Mouse (Mus musculus) heart, embryonic 11.5 days (tissue): ENCODE results near the gene Pkd1l3. TPM values are rescaled to one million over a fixed set of nuclear protein-coding genes. Genes with fewer than 3 reads are reported as not detected.
A peak's percentile ranks its signal among the peaks of the same experiment; 100 is the strongest.

Source experiments
- ATAC-seq: fragments of 200-750 bp; cut with Nextera tagmentation; replicated peaks from 2 replicates; pipeline ENCODE4 v1.8.0; 2017; ENCODE audit warnings: moderate library complexity; ENCODE audit not compliant: insufficient number of reproducible peaks, low FRiP score, low TSS enrichment
- H3K27ac ChIP-seq: fragments of 300-500 bp; sonication (generic); 2 replicates; pipeline ENCODE4 v1.5.1; 2014; ENCODE audit warnings: mild to moderate bottlenecking, low read depth, low read length
- H3K27me3 ChIP-seq: fragments of 300-500 bp; sonication (generic); 2 replicates; pipeline ENCODE4 v1.6.1; 2014; ENCODE audit warnings: mild to moderate bottlenecking, low read length, mixed read lengths; ENCODE audit not compliant: control insufficient read depth, insufficient read depth
- H3K36me3 ChIP-seq: fragments of 300-500 bp; sonication (generic); 2 replicates; pipeline ENCODE4 v1.6.1; 2014; ENCODE audit warnings: mild to moderate bottlenecking, low read length, moderate library complexity, mixed read lengths; ENCODE audit not compliant: control insufficient read depth, insufficient read depth
- H3K4me1 ChIP-seq: fragments of 300-500 bp; sonication (generic); 2 replicates; pipeline ENCODE4 v1.6.1; 2014; ENCODE audit warnings: low read length; ENCODE audit not compliant: control insufficient read depth, insufficient read depth
- H3K4me2 ChIP-seq: fragments of 300-500 bp; sonication (generic); 2 replicates; pipeline ENCODE4 v1.6.1; 2014; ENCODE audit warnings: mild to moderate bottlenecking, moderate library complexity
- H3K4me3 ChIP-seq: fragments of 300-500 bp; sonication (generic); 2 replicates; pipeline ENCODE4 v1.5.1; 2014; ENCODE audit warnings: low read depth, low read length
- H3K9ac ChIP-seq: fragments of 300-500 bp; sonication (generic); 2 replicates; pipeline ENCODE4 v1.6.1; 2014; ENCODE audit warnings: mild to moderate bottlenecking, low read depth, low read length, moderate library complexity
- H3K9me3 ChIP-seq: fragments of 300-500 bp; sonication (generic); replicated peaks from 2 replicates; pipeline ENCODE4 v1.6.1; 2016; ENCODE audit warnings: low read length; ENCODE audit not compliant: control insufficient read depth
- WGBS: fragments of 180-500 bp; shearing (Covaris S2); extraction: QIAGEN DNeasy Blood & Tissue Kit; methylation state at CpG from one replicate; pipeline ENCODE4 v1.1.7; 2014; ENCODE audit not compliant: insufficient replicate concordance; 5-methylcytosine and 5-hydroxymethylcytosine counted together
- polyA plus RNA-seq: library from polyadenylated mRNA; unstranded; fragments of >200 nt; fragmentation: Nextera tagmentation; extraction: Ambion mirVana; gene quantifications from 2 replicates; pipeline ENCODE4 v1.2.1, GENCODE M21; 2014

Gene Pkd1l3
- polyA plus RNA-seq, 1 experiment from 2014 or later = 0.34 TPM

DNA sequence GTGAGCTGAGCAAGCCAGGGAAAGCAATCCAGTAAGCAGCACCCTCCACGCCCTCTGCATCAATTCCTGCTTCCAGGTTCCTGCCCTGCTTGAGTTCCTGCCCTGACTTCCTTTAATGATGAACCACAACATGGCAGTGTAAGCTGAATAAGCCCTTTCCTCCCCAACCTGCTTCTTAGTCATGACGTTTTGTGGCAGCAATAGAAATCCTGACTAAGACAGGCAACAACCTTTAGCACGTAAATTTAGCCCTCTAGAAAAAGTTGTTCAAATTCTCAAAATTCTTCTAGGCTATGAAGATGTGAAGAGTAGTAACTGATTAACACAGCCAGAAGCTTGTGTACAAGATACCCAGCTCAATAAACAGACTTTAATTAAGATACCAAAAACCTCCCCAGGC, 67.2 kb downstream of the Pkd1l3 start:
- ATAC-seq = no peak
- Histone ChIP-seq H3K9me3 (no peaks in the 10 kb centered on the region), H3K27me3 (no peaks in the 10 kb centered on the region), H3K4me3 (no peak overlapping the region), H3K4me1 (no peaks in the 10 kb centered on the region), H3K27ac (no peak overlapping the region), H3K36me3 (peaks cover 30% of the 10 kb centered on the region), H3K4me2 (no peak overlapping the region), H3K9ac (no peak overlapping the region)
- 77% methylated on average over 3 of the region's 3 CpGs for WGBS

DNA sequence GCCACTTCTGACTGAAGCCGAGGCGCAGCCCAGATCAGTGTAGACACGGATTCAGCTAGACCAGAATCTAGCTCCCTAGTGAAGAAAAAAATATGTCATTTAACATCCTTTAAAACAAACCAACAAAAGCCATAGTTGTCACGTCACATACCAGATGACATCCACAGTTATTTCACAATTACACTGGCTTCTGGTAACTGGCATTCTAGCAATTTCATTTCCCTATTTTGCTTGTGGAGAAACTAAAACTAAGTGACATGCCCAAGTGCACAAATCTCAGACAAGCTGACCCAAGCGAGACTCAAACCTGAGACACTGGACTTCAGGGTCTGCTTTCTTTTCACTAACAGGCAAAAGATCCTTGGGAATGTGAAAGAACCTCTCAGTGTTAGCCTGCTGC, 67.8 kb downstream of the Pkd1l3 start:
- Histone ChIP-seq H3K4me2 (no peak overlapping the region), H3K36me3 (peaks cover 28% of the 10 kb centered on the region), H3K27me3 (no peaks in the 10 kb centered on the region), H3K4me1 (no peaks in the 10 kb centered on the region), H3K9ac (no peak overlapping the region), H3K4me3 (no peak overlapping the region), H3K27ac (no peak overlapping the region), H3K9me3 (no peaks in the 10 kb centered on the region)
- no peak for ATAC-seq
- 92% methylated on average over 5 of the region's 5 CpGs for WGBS

DNA sequence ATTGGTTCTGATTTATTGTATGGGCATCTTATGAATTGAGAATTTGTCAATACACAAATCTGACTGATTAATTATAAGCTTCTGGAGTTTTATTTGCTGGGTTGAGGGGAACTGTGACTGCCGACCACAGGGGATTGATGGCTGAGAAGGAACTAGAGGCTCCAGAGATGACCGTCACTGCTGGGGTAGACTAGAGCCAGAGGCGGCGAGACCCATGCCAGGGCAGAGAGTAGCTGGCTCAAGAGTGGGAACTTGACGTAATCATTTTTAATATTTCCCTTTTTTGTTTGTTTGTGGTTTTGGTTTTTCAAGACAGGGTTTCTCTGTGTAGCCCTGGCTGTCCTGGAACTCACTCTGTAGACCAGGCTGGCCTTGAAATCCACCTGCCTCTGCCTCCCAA, 72.9 kb downstream of the Pkd1l3 start:
- no peak for ATAC-seq
- WGBS = 95% methylated on average over 5 of the region's 5 CpGs

DNA sequence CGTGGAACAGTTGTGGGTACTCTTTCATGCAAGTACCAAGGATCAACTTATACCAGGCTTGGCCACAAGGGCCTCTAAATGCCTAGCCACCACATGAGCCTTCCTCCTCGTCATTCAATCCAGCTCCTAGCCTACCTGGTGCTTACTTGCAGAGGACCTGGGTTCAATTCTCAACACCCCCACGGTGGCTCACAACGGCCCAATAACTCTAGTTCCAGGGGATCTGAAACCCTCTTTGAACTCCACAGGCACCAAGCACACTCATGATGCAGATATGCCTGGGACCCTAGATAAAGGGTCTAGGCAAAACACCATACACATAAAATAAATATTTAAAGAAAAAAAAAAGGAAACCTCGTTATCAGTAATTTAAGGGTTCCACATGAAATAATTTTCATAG, 77.5 kb downstream of the Pkd1l3 start:
- Histone ChIP-seq H3K4me3 (peak overlapping the region; percentile 84), H3K9ac (peak overlapping the region; percentile 87), H3K9me3 (no peaks in the 10 kb centered on the region), H3K27ac (no peak overlapping the region), H3K36me3 (no peaks in the 10 kb centered on the region), H3K27me3 (no peaks in the 10 kb centered on the region), H3K4me1 (peaks cover 12% of the 10 kb centered on the region), H3K4me2 (peak overlapping the region; percentile 86)
- ATAC-seq = no peak
- WGBS = 58% methylated on average over 5 of the region's 5 CpGs

More for the DNA sequence above, 72.9 kb downstream of the Pkd1l3 start:
- Histone ChIP-seq H3K27ac (no peak overlapping the region), H3K36me3 (peaks cover 5% of the 10 kb centered on the region; the same call in 1 of the 2 replicates), H3K4me3 (no peak overlapping the region), H3K9me3 (no peaks in the 10 kb centered on the region), H3K27me3 (no peaks in the 10 kb centered on the region), H3K9ac (no peak overlapping the region), H3K4me1 (peaks cover 12% of the 10 kb centered on the region), H3K4me2 (no peak overlapping the region)

DNA sequence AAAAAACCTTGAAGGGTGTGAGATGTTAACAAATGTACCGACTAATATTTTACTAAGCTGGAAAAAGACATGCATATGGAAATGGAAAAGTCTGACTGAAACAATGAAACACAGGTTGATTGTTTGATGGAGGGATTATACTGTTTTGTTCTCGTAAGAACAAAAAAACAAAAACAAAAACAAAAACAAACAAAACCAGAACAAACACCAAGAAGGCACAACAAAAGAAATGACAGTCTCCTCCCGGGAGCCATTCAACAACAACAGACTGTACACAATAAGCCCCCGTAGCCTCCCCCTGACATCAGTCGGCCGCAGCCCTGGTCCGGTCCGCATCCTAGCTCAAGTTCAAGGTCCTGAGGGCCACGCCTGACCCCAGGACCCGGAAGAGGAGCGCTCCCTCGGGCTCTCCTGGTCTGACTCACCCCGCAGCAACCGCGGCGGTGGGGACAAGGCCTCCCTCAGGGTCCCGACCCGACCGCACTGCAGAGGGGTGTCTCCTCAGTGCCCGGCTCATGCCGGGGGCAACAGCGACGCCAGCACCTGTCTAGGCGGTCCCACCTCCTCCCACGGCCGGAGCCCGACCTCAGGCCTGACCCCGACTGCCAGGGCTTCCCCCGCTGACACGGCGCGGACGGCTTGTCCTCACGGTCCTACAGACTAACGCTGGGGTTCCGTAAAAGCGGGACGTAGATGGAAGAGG, 78.3 kb downstream of the Pkd1l3 start:
- Histone ChIP-seq H3K27ac (peak overlapping the region; percentile 75), H3K27me3 (no peaks in the 10 kb centered on the region), H3K4me2 (peak overlapping the region; percentile 86), H3K9me3 (no peaks in the 10 kb centered on the region), H3K4me3 (peak overlapping the region; percentile 84), H3K36me3 (no peaks in the 10 kb centered on the region), H3K4me1 (peaks cover 12% of the 10 kb centered on the region), H3K9ac (peak overlapping the region; percentile 87)
- ATAC-seq = peak; percentile 76
- WGBS = under 1% methylated on average over 38 of the region's 38 CpGs

DNA sequence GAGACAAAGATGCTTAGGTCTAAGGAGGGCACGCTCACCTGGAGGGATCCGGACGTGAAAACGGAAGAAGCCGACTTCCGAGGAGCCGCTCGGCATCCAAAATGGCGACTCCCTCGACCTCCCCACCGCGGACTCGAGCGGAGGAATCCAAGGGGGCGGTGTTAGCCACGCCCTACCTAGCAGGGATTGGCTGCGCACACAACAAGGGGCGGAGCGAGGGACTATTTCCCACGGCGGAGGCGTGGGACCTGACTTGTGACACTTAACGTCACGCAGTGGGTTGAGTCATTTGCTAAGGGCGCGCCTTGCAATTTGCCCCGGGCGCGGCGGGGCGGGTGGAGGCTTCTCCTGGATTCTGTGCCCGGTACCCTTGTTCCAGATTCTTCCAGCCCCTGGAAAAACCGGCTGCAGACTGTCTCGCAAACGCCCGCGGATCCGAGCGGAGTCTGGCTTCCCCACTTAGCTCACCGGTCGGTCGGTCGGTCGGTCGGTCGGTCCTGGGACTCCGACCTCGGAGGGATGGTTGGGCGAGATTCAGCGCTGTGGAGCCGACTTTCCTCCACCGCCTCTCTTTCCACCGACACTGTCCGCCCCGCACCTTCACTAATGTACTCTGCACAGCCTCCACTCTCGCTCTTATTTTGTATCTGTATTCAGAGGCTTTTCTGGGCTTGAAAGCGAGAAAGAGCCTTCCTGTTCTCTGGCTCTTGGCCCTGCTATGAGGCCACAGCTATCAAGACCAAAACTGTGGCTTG, 79.0 kb downstream of the Pkd1l3 start, which contains the start of gene Ist1:
Ist1 (minus strand) TSS at position 115 of the 755 bp plus-strand sequence.
- ATAC-seq = peak; percentile 97
- no peaks in the 10 kb centered on the region for H3K9me3 ChIP-seq
- peaks cover 12% of the 10 kb centered on the region for H3K4me1 ChIP-seq
- peak within 1 kb of the TSS; percentile 87 for H3K9ac ChIP-seq
- no peaks in the 10 kb centered on the region for H3K36me3 ChIP-seq
- under 1% methylated on average over 57 of the region's 57 CpGs for WGBS
- peak within 1 kb of the TSS; percentile 75 for H3K27ac ChIP-seq
- peak within 1 kb of the TSS; percentile 86 for H3K4me2 ChIP-seq
- H3K27me3 ChIP-seq = no peaks in the 10 kb centered on the region
- peak within 1 kb of the TSS; percentile 84 for H3K4me3 ChIP-seq

DNA sequence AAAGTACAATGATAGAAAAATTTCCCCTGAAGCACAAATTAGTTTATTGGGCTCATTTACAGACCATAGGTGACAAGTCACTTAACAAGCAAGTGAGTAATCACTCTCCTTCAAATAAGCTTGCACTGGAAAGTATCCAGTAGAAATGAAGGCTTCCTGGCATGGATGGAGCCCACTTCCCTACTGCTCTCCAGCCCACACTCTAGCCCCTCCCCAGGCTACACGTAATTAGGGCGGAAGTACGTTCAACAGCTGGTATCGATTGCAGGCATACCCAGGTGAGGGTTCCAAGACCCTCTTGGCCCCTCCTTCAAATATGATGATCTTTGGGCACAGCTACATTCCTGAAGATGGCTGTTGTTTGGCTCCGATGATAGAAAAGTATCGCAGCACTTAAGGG, 79.8 kb downstream of the Pkd1l3 start:
- ATAC-seq = no peak
- H3K9me3 ChIP-seq = no peaks in the 10 kb centered on the region
- H3K27me3 ChIP-seq = no peaks in the 10 kb centered on the region
- H3K4me2 ChIP-seq = peak overlapping the region; percentile 86
- H3K9ac ChIP-seq = no peak overlapping the region
- H3K27ac ChIP-seq = no peak overlapping the region
- peak overlapping the region; percentile 84; the same call in 1 of the 2 replicates for H3K4me3 ChIP-seq
- no peaks in the 10 kb centered on the region for H3K36me3 ChIP-seq
- WGBS = 66% methylated on average over 6 of the region's 6 CpGs
- peaks cover 12% of the 10 kb centered on the region for H3K4me1 ChIP-seq

DNA sequence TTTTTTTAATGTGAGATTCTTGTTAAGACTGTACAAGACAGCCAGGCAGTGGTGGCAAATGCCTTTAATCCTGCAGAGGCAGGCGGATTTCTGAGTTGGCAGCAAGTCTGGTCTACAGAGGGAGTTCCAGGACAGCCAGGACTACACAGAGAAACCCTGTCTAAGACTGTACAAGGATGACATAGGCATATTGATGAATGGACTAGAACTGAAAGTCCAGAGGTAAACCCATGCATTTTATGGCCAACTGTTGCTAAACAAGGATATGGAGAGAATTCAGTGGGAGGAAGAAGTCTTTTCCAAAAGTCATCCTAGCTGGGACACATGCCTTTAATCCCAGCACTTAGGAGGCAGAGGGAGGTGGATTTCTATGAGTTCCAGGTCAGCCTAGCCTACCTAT, 83.4 kb downstream of the Pkd1l3 start:
- no peaks in the 10 kb centered on the region for H3K9me3 ChIP-seq
- H3K27ac ChIP-seq = no peak overlapping the region
- ATAC-seq = no peak
- no peak overlapping the region for H3K4me3 ChIP-seq
- no peak overlapping the region for H3K9ac ChIP-seq
- WGBS = 62% methylated on average over 1 of the region's 1 CpGs
- no peaks in the 10 kb centered on the region for H3K36me3 ChIP-seq
- no peaks in the 10 kb centered on the region for H3K4me1 ChIP-seq
- H3K4me2 ChIP-seq = no peak overlapping the region
- H3K27me3 ChIP-seq = no peaks in the 10 kb centered on the region
